13 mouse cellular contexts compared by ENCODE assay signal in genomic region chr5:25773921-25774790, GRCm38 (mm10). TPM values are rescaled to one million over a fixed set of nuclear protein-coding genes. Genes with fewer than 3 reads are reported as not detected.
DNase-seq lines count a peak whose midpoint lies in the region; ATAC-seq and TF ChIP-seq lines count a peak whose summit lies in the region.
"Had no signal": no experiment of that assay in that cellular context is flagged by ENCODE, and none has a peak within 500 bp of the region (broad histone marks: within the 10 kb centered on the region; RNA-seq: fewer than 3 reads in every experiment).

No protein-coding gene starts in this region.

- no peak overlapping the region for H3K4me2 ChIP-seq in forebrain, embryonic 15.5 days (replicated peaks)
- H3K4me2 ChIP-seq in forebrain, embryonic 14.5 days (ENCODE audit: low read length): no peak overlapping the region
- H3K4me2 ChIP-seq: stomach, embryonic 15.5 days had no signal

- H3K27me3 ChIP-seq in forebrain, embryonic 15.5 days: no peaks in the 10 kb centered on the region
- no peaks in the 10 kb centered on the region for H3K27me3 ChIP-seq in forebrain, embryonic 14.5 days (replicated peaks; ENCODE audit: control insufficient read depth, insufficient read depth, low read length)
- H3K27me3 ChIP-seq: stomach, embryonic 15.5 days had no signal

- DNase-seq in forebrain, embryonic 14.5 days (ENCODE audit: low spot score): no peak
- DNase-seq in layer of hippocampus, adult 2 months (ENCODE audit: low spot score in 2 of 2): peak; percentile 47 to 82
- no peak for DNase-seq in layer of hippocampus, postnatal 10 days (ENCODE audit: low spot score in 2 of 2)
- peak; percentile 52 to 68 for DNase-seq in layer of hippocampus, adult 8-10 months (ENCODE audit: low spot score in 2 of 2)
- peak; percentile 64 for DNase-seq in right cerebral cortex, postnatal 14 days
- DNase-seq in natural killer cell, adult 2 months (ENCODE audit: low spot score in 2 of 2): no peak
- DNase-seq: kidney, postnatal 14 days; liver, postnatal 0 days had no signal

- 67% methylated on average over 13 of the region's 13 CpGs for WGBS in forebrain, embryonic 15.5 days
- WGBS in forebrain, embryonic 14.5 days: 75% methylated on average over 13 of the region's 13 CpGs

- TF ChIP-seq CTCF in layer of hippocampus, adult 2 months (conservative IDR thresholded peaks at IDR 0.05): no peak

- ATAC-seq in forebrain, embryonic 15.5 days (replicated peaks): peak; percentile 48; the same call in 1 of the 2 replicates
- no peak for ATAC-seq in forebrain, embryonic 14.5 days
- ATAC-seq in erythroid progenitor cell, adult 5-6 weeks (replicated peaks; ENCODE audit: low FRiP score, poor library complexity, severe bottlenecking): no peak
- ATAC-seq: CD4-positive, CD25-positive, alpha-beta regulatory T cell, adult 4 months; liver, postnatal 0 days had no signal

- no peak overlapping the region for H3K9ac ChIP-seq in forebrain, embryonic 15.5 days (replicated peaks)
- no peak overlapping the region for H3K9ac ChIP-seq in forebrain, embryonic 14.5 days (ENCODE audit: low read length)
- H3K9ac ChIP-seq: liver, postnatal 0 days; stomach, embryonic 15.5 days had no signal

- no peaks in the 10 kb centered on the region for H3K36me3 ChIP-seq in forebrain, embryonic 15.5 days
- no peaks in the 10 kb centered on the region for H3K36me3 ChIP-seq in forebrain, embryonic 14.5 days (ENCODE audit: control insufficient read depth, insufficient read depth, low read length)
- H3K36me3 ChIP-seq: hindbrain, embryonic 10.5 days; stomach, embryonic 15.5 days had no signal

- H3K27ac ChIP-seq in forebrain, embryonic 15.5 days (replicated peaks): peak overlapping the region; percentile 55
- H3K27ac ChIP-seq in forebrain, embryonic 14.5 days (ENCODE audit: low read depth, low read length): no peak overlapping the region
- H3K27ac ChIP-seq in layer of hippocampus, adult 2 months: peak overlapping the region; percentile 89
- H3K27ac ChIP-seq: hindbrain, embryonic 10.5 days; stomach, embryonic 15.5 days had no signal

- H3K4me1 ChIP-seq in forebrain, embryonic 15.5 days: peaks cover 5% of the 10 kb centered on the region; the same call in 1 of the 2 replicates
- no peaks in the 10 kb centered on the region for H3K4me1 ChIP-seq in forebrain, embryonic 14.5 days (ENCODE audit: control insufficient read depth, insufficient read depth, low read length)
- H3K4me1 ChIP-seq: hindbrain, embryonic 10.5 days; stomach, embryonic 15.5 days had no signal

- no peaks in the 10 kb centered on the region for H3K9me3 ChIP-seq in forebrain, embryonic 15.5 days
- H3K9me3 ChIP-seq in forebrain, embryonic 14.5 days (replicated peaks; ENCODE audit: control insufficient read depth, low read length): no peaks in the 10 kb centered on the region; the same call in 1 of the 2 replicates
- H3K9me3 ChIP-seq: stomach, embryonic 15.5 days had no signal

- H3K4me3 ChIP-seq in forebrain, embryonic 15.5 days: no peak overlapping the region
- no peak overlapping the region for H3K4me3 ChIP-seq in forebrain, embryonic 14.5 days (ENCODE audit: low read depth, low read length)
- H3K4me3 ChIP-seq in layer of hippocampus, adult 2 months: no peak overlapping the region
- H3K4me3 ChIP-seq: hindbrain, embryonic 10.5 days; stomach, embryonic 15.5 days had no signal

RNA-seq across cellular contexts. Expression of gene Actr3b, which starts 14.4 kb away (rescaled TPM):
- 48.7 and 49.3 TPM in 2 replicates for polyA plus RNA-seq in forebrain, embryonic 15.5 days (2015; fragmentation: Nextera tagmentation; extraction: Ambion mirVana)
- 48.6 and 53.0 TPM in 2 replicates for polyA plus RNA-seq in forebrain, embryonic 14.5 days (2014; fragmentation: Nextera tagmentation; extraction: Ambion mirVana)
- 100 to 1,000 TPM; 136 to 139 TPM for total RNA-seq in layer of hippocampus, adult 2 months (2021)
- 100 to 1,000 TPM; 221 to 229 TPM for total RNA-seq in layer of hippocampus, postnatal 10 days (2021)
- 100 to 1,000 TPM; 132 to 138 (median 137) TPM for total RNA-seq in layer of hippocampus, adult 8-10 months (2022)
- total RNA-seq in erythroid progenitor cell, adult 5-6 weeks (2015; ENCODE audit: low replicate concordance): 0.72 TPM in 1 of 2 replicates, not detected in the other
- not detected in 2 replicates for total RNA-seq in erythroid progenitor cell, adult 5-6 weeks (2017; ENCODE audit: low replicate concordance)

Comparison
In these comparisons a context has a peak if more than half of its experiments do, and no peak if none do; other contexts are left out.
1. DNase-seq: peak in layer of hippocampus, adult 2 months (2 of 2), layer of hippocampus, adult 8-10 months (2 of 2) and right cerebral cortex, postnatal 14 days (single experiment); none in forebrain, embryonic 14.5 days (single experiment), layer of hippocampus, postnatal 10 days (0 of 2) and natural killer cell, adult 2 months (0 of 2).
2. RNA of gene Actr3b, which starts 14.4 kb away (total RNA-seq): 221 to 229 TPM in layer of hippocampus, postnatal 10 days, 136 to 139 TPM in layer of hippocampus, adult 2 months and 132 to 138 TPM in layer of hippocampus, adult 8-10 months; 0.72 TPM in erythroid progenitor cell, adult 5-6 weeks; every median in the first group is over 10 times any median in the second.